Mouse (Mus musculus) testis, adult 2 months (tissue): ENCODE results near the gene Ss18l1. TPM values are rescaled to one million over a fixed set of nuclear protein-coding genes. Genes with fewer than 3 reads are reported as not detected.
A peak's percentile ranks its signal among the peaks of the same experiment; 100 is the strongest.

ENCODE experiments used
- H3K27ac ChIP-seq: fragments of 200-500 bp; 2 replicates; pipeline ENCODE4 v1.5.1; 2012; ENCODE audit warnings: low read depth, low read length; ENCODE audit not compliant: control insufficient read depth, insufficient read depth
- H3K27me3 ChIP-seq: fragments of 200-500 bp; 2 replicates; pipeline ENCODE4 v1.6.1; 2012; ENCODE audit warnings: mild to moderate bottlenecking, low read length, moderate library complexity; ENCODE audit not compliant: control insufficient read depth, insufficient read depth
- H3K36me3 ChIP-seq: fragments of 200-500 bp; 2 replicates; pipeline ENCODE4 v1.6.1; 2012; ENCODE audit warnings: mild to moderate bottlenecking, low read length; ENCODE audit not compliant: control insufficient read depth, insufficient read depth
- H3K4me1 ChIP-seq: fragments of 200-500 bp; 2 replicates; pipeline ENCODE4 v1.6.1; 2012; ENCODE audit warnings: low read length; ENCODE audit not compliant: control insufficient read depth, insufficient read depth
- H3K4me3 ChIP-seq: fragments of 200-500 bp; 2 replicates; pipeline ENCODE4 v1.5.1; 2012; ENCODE audit warnings: low read depth, mild to moderate bottlenecking, low read length, moderate library complexity, mixed read lengths; ENCODE audit not compliant: control insufficient read depth
- CTCF ChIP-seq: fragments of 200-500 bp; IDR thresholded peaks from 2 replicates; pipeline ENCODE4 v1.5.1; 2012; ENCODE audit warnings: low read depth, mild to moderate bottlenecking, inconsistent platforms, low read length, moderate library complexity; ENCODE audit not compliant: control insufficient read depth, insufficient read depth, insufficient replicate concordance
- POLR2A ChIP-seq: fragments of 200-500 bp; IDR thresholded peaks from 2 replicates; pipeline ENCODE4 v1.6.1; 2012; ENCODE audit warnings: low read depth, mild to moderate bottlenecking, inconsistent platforms, low read length, moderate library complexity; ENCODE audit not compliant: control insufficient read depth
- polyA plus RNA-seq: library from polyadenylated mRNA; depleted of rRNA; stranded (reverse); fragments of >200 nt; gene quantifications from 2 replicates; pipeline ENCODE4 v1.2.3, GENCODE M21; 2012

The Ss18l1 gene
- polyA plus RNA-seq, 1 experiment, result 4.0 TPM

GRCm38 (mm10) chr2:180071671-180072070 lies 29.4 kb downstream of the Ss18l1 start:
- peaks cover 8% of the 10 kb centered on the region for H3K4me1 ChIP-seq
- H3K4me3 ChIP-seq, result no peak overlapping the region
- H3K27me3 ChIP-seq, result no peaks in the 10 kb centered on the region
- TF ChIP-seq CTCF, result no peak
- TF ChIP-seq POLR2A, result no peak
- H3K36me3 ChIP-seq, result no peaks in the 10 kb centered on the region
- H3K27ac ChIP-seq, result no peak overlapping the region

GRCm38 (mm10) chr2:180072886-180073285 lies 30.6 kb downstream of the Ss18l1 start:
- H3K27ac ChIP-seq, result no peak overlapping the region
- H3K36me3 ChIP-seq, result no peaks in the 10 kb centered on the region
- H3K4me1 ChIP-seq, result peaks cover 8% of the 10 kb centered on the region
- H3K27me3 ChIP-seq, result no peaks in the 10 kb centered on the region
- TF ChIP-seq CTCF (no peak), POLR2A (no peak)
- H3K4me3 ChIP-seq, result no peak overlapping the region

GRCm38 (mm10) chr2:180077622-180078021 lies 35.3 kb downstream of the Ss18l1 start:
- no peak overlapping the region for H3K27ac ChIP-seq
- H3K36me3 ChIP-seq, result no peaks in the 10 kb centered on the region; the same call in 1 of the 2 replicates
- TF ChIP-seq CTCF, result no peak
- TF ChIP-seq POLR2A, result no peak
- no peak overlapping the region for H3K4me3 ChIP-seq
- no peaks in the 10 kb centered on the region for H3K27me3 ChIP-seq
- no peaks in the 10 kb centered on the region for H3K4me1 ChIP-seq

DNA sequence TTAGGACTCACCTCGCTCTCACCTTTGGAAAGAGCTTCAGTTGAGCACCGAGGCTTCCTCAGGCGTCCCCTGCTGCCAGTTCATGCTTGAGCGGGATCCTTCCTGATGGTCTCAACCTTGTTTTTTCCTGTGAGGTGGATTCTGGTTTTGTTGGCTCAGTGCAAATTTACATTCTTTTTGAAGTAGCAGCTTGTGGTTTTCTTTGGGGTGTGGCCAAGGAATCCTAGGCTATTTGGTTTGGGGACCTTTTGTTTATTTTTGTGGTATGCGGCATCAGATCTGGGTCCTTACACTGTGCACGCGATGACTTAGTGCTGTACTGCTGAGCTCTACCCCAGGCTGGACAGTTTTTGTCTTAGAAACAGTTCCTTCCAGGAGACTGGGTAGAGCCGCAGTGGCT lies 38.4 kb downstream of the Ss18l1 start:
- no peaks in the 10 kb centered on the region; the same call in 1 of the 2 replicates for H3K36me3 ChIP-seq
- TF ChIP-seq CTCF, result no peak
- TF ChIP-seq POLR2A, result no peak
- no peak overlapping the region for H3K4me3 ChIP-seq
- H3K27me3 ChIP-seq, result no peaks in the 10 kb centered on the region
- no peaks in the 10 kb centered on the region for H3K4me1 ChIP-seq
- no peak overlapping the region for H3K27ac ChIP-seq

- no peak for TF ChIP-seq CTCF
- no peak for TF ChIP-seq POLR2A
- H3K27me3 ChIP-seq, result no peaks in the 10 kb centered on the region
- H3K4me3 ChIP-seq, result peak overlapping the region; percentile 33; the same call in 1 of the 2 replicates
- H3K27ac ChIP-seq, result no peak overlapping the region
- no peaks in the 10 kb centered on the region for H3K4me1 ChIP-seq
- no peaks in the 10 kb centered on the region; the same call in 1 of the 2 replicates for H3K36me3 ChIP-seq
Observed at GRCm38 (mm10) chr2:180083063-180083462, 40.8 kb downstream of the Ss18l1 start.

DNA sequence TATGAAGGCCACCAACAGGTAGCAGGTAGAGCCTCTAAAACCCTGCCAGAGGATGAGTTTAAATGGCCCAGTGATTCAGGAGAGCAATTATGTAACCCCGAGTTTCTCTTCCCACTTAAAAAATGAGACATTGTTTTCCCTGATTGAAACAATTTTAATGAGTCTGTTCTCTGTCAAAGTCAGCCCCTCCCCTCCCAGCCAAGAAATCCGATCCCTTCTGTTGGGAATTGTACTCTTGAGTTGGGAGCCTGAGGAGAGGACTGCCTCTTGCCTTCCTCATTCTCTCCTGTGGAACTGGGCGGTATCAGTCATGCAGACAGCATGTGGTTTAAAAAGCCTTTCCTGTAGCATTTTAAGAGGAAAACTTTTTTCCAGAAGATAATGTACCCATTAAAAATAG lies 42.3 kb downstream of the Ss18l1 start:
- no peaks in the 10 kb centered on the region; the same call in 1 of the 2 replicates for H3K36me3 ChIP-seq
- H3K4me3 ChIP-seq, result no peak overlapping the region

DNA sequence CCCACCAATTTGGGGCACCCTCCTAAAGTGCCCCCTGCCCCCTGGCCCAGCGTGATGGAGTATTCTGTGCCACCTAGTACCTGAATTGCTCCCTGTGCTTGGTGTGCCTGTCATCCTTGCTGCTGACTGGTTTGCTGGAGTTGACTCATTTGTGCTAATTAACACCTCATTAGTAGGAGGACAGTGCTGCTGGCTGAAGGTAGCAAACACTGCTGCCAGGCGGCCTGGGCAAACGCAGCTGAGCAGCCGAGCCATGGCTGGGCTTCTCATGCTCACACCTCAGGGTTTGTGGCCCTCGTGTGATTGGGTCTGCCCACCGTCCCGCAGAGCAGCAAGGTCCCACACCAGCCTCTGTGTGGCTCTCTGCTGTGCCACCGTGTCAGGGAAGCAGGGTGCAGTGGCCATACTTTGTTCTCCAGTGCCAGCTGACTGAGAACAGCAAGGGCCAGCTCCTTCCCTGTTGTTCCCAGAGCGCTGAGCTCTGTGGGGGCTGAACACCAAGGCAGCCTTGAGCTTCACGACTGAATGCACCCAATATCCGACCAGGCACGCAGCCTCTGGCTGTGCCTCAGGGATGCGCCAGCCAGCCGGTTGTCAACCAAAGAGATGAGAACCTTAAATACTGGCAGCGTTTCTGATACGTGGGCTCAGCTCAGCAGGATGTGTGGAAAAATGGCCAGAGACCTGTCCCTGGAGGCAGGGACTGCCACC lies 43.8 kb downstream of the Ss18l1 start:
- Histone ChIP-seq H3K36me3 (no peaks in the 10 kb centered on the region; the same call in 1 of the 2 replicates), H3K4me3 (no peak overlapping the region), H3K4me1 (no peaks in the 10 kb centered on the region), H3K27ac (no peak overlapping the region), H3K27me3 (no peaks in the 10 kb centered on the region)
- no peak for TF ChIP-seq CTCF
- no peak for TF ChIP-seq POLR2A

More for the DNA sequence above, 42.3 kb downstream of the Ss18l1 start:
- no peak for TF ChIP-seq POLR2A
- TF ChIP-seq CTCF, result no peak
- Histone ChIP-seq H3K4me1 (no peaks in the 10 kb centered on the region), H3K27ac (no peak overlapping the region), H3K27me3 (no peaks in the 10 kb centered on the region)
